Mouse (Mus musculus) left cerebral cortex, adult 6 months (tissue): ENCODE data around the gene Dph7. TPM values are rescaled to one million over a fixed set of nuclear protein-coding genes. Genes with fewer than 3 reads are reported as not detected.

Experiments
- long read RNA-seq, 2 experiments: library from polyadenylated mRNA; unstranded; transcript quantifications; one replicate each; pipeline ENCODE4 v2.0.0; 2019 to 2020
- polyA plus RNA-seq: library from polyadenylated mRNA; unstranded; fragments of <200 nt; fragmentation: Nextera tagmentation; gene quantifications from 2 replicates; pipeline ENCODE4 v1.2.3, GENCODE M21; 2021

The Dph7 gene
- 28.4 and 37.8 TPM in 2 replicates for polyA plus RNA-seq
- long read RNA-seq, experiment 1, transcript Dph7-201 (9 exons, 1,666 nt), result major isoform, 17 of 120 reads
- long read RNA-seq, experiment 1, partial matches to known transcripts, result 13 of 120 reads
- long read RNA-seq, experiment 1, other reads (novel, unspliced or antisense), result 90 of 120 reads
- long read RNA-seq, experiment 2, transcript Dph7-201 (9 exons, 1,666 nt), result major isoform, 8 of 39 reads
- long read RNA-seq, experiment 2, partial matches to known transcripts, result 5 of 39 reads
- long read RNA-seq, experiment 2, other reads (novel, unspliced or antisense), result 26 of 39 reads

DNA sequence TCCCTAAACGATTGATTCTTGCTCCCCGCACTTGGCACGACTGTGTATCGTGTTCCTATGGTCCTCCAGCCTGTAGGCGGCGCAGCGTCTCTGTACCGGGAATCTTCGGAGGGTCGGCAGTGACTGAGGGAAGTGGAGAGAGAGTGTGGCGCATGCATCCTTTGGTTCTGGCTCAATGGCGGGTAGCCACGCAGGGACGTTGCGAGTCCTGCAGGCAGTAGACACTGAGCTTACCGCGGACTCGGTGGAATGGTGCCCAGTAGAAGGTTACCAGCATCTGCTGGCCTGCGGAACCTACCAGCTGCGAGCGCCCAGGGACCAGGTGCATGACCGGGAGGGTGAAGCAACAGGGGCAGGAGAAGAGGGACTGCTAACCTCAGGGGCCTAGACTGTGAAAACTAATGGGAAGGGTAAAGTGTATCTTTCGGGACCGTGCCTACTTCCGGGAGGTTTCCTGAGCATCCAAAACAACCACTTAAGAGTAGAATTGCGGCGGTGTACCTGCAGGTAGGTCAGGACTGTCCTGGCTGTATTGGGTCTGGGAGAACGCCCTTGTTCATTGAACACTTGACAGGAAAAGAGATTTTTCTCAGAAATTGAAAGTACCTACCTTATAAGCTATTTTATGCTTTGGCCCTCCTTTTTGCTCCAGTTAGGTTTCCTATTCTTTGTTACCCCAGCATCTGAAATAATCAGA is at the start of gene Dph7:
Gene Dph7, plus strand, starts transcription at position 97 of the 697 bp plus-strand sequence.

DNA sequence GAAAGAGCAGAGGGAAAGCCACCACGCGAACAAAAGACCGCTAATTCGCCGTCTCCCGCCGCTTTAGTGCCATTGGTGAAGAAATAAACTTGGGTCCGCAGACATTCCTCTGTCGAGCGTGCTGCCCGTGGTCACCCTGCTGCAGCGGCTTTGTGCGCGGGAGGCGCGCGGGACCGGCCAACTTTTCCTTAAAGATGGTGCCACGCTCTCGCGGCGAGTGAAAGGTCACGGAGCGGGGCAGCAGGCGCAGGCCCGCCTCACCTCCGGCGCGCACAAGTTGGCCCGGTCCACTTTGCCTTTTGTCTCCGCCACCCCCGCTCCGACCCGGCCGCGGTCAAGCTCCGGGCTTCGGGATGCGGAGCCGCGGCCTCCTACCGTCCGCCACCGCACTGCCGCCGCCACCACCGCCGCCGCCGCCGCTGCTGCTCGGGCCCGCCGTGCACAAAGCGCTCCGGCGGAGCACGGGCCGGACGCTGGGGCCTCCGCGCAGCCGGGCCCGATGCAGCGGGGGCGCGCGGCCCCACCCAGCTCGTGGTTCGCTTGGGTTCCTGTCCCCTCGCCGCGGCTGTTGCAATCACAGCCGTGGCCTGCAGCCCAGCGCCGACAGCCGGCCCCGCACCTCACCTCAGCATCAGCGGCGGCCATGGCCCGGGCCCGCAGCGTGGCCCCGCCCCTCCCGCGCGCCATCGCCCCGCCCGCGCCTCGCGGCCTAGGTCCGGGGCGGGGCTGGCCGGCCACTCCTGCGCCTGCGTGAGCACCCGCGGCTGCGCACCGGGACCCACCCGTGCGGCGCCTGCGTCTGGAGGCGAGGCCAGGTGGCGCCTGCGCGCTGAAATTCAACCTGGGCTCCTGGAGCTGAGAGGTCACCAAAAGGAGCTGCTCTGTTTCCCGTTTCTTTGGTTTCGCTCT is 43.0 kb upstream of the Dph7 start, which contains the start of gene Ehmt1:
Gene Ehmt1, minus strand, starts transcription at position 685 of the 909 bp plus-strand sequence.

DNA sequence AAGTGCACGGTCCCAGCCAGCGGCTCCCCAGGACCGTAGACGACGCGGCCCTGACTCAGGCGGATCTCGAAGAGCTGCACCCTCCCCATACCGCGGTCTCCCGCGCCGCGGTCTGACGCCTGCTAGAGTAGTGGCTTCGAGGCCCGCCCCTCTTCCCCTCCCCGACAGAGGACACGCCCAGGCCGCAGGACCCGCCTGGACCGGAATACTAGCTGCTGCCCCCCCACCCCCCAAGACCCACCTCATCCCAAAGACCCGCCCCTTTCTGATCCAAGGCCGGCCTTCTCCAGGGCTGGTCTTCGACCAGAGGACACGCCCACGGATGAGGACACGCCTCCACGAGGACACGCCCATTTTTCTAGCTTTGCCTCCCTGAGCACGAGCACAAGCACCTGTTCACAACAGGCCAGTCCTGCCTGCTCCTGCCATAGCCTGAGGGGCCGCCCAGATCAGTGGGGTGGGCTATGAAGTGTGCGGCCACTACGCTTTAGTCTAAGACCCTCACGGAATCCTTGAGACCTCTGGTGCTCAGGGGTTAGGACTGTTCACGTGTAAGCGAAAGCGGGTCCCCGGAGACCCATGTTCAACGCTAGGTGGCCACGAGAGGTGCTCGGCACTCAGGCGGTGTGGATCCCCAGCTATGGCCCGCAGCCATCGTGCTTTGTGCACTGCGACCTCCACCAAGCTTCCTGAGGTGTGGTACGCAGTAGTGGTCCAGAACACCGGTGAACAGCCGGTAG is 27.0 kb upstream of the Dph7 start, which contains the start of gene Arrdc1:
Gene Arrdc1, minus strand, starts transcription at position 196 of the 740 bp plus-strand sequence.

DNA sequence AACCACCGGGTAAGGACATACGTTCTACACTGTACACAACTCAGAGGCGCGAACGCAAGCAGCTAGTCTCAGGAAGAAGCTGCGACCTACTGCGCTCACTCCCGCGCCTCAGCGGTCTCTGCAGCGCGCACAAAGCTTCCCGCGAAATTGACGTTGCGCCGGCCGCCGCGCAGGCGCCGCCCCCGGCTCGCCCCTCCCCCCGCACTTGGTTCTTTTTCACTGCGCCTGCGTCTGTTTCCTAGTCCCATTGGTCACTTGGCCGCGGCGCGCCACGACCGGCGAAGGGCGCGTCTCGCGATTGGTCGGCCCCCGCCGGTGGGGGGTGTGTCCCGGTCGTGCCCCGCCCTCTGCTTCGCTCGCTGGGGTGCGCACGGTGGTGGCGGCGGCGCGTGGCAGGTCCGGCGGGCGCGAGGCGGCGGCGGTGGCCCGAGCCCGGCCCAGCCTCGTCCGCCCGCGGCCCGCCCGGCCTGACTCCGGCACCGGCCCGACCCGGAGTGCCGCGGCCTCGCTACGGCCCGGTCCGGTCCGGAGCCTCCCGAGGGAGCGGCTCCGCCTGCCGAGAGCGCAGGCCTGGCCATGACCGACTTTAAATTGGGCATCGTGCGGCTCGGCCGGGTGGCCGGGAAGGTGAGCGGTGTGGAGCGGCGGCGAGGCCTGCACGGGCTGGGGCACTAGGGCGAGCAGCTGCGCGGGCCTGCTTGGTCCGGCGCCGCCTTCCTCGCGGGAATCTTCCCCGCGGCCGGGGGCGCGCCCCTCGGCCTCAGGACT is 12.6 kb upstream of the Dph7 start, which contains the start of gene Zmynd19:
Gene Zmynd19, plus strand, starts transcription at position 372 of the 768 bp plus-strand sequence.

DNA sequence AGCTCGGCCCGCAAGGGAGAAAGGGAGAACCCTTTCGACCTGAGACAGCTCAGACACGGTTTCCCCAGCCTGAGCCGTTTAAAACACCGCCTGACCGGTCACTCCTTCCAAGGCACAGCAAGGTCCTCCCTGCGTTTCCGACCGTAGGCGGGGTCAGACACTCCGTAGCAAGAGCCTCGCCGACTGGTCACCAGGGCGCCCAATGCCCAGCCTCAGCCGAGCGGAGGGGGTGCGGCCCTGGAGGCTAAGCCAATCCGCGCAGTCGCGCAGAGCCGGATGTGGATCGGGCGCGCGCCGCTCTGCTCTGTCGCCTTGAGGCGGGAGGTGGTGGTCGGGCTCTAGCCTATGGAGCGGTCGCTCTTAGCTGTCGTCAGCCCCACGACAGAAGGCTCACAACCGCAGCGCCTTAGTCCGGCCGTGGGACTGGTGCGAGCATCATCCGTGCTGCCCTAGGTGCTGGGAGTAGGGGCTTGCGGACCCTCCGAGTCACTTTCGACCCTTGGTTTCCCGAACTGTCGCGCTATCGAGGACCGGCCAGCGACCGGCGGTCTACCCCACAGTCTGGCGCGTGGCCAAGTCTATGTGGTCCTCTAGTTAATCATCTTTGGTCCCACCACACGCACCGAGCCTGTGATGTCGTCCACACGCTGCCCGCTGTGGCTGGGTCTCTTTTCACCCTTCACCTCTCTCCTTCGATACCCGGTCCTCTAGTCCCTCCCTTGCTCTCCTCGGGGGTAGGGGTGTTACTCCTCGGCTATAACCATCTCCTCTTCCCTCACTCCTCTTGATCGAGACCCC is 12.9 kb downstream of the Dph7 start, which contains the start of gene Mrpl41:
Gene Mrpl41, minus strand, starts transcription at position 193 of the 798 bp plus-strand sequence.

DNA sequence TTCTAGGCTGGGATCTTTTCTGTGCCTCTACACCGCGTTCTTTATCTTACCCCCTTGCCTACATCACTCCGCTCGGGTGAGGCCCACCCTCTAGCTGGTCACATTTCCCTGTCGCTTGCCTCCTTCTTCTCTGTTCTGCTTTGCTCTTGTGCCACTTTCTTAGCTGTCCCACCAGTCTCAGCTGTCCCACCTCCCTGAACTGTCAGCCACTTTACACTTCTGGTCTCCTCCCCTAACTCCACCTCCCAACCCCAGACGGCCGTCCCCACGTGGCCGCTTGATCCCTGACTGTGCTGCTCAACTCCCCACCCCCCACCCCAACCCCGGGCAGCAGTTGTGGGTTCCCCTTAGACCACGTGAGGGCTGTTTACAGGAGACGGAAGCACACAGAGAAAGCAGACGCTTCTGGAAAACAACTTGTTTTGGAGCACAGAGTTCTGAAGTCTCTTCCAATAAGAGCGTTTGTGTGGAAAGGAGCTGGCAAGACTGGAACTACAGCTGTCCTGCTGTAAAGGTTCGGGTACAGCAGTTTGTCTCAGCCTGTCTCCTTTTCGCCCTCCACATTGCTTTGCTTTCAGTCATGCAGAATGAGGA is 13.6 kb downstream of the Dph7 start, which contains the start of gene Pnpla7:
Gene Pnpla7, plus strand, starts transcription at position 330 of the 594 bp plus-strand sequence.

Other genes starting within 250 kb of the Dph7 start
- gene Cacna1b, start 199.2 kb upstream of the Dph7 start, polyA plus RNA-seq, result 6.3 and 8.8 TPM in 2 replicates
- 18.4 and 21.9 TPM in 2 replicates for gene Ehmt1, start 42.8 kb upstream of the Dph7 start, polyA plus RNA-seq
- gene Arrdc1, start 27.1 kb upstream of the Dph7 start, polyA plus RNA-seq, result 5.0 and 6.5 TPM in 2 replicates
- 2.2 and 21.5 TPM in 2 replicates for gene Zmynd19, start 12.6 kb upstream of the Dph7 start, polyA plus RNA-seq
- 193 and 199 TPM in 2 replicates for gene Mrpl41, start 12.7 kb downstream of the Dph7 start, polyA plus RNA-seq
- gene Pnpla7, start 13.6 kb downstream of the Dph7 start, polyA plus RNA-seq, result 6.0 and 8.4 TPM in 2 replicates
- gene Nsmf, start 92.0 kb downstream of the Dph7 start, polyA plus RNA-seq, result 342 and 371 TPM in 2 replicates
- gene Entpd8, start 117.9 kb downstream of the Dph7 start, polyA plus RNA-seq, result not detected in 2 replicates
- not detected in 2 replicates for gene Noxa1, start 132.7 kb downstream of the Dph7 start, polyA plus RNA-seq
- 1.1 and 20.3 TPM in 2 replicates for gene Nrarp, start 218.4 kb downstream of the Dph7 start, polyA plus RNA-seq
- gene Tor4a, start 234.5 kb downstream of the Dph7 start, polyA plus RNA-seq, result 1.7 and 2.3 TPM in 2 replicates
- gene Nelfb, start 249.1 kb downstream of the Dph7 start, polyA plus RNA-seq, result 35.3 and 40.2 TPM in 2 replicates